Mouse (Mus musculus) heart, adult 2 months (tissue): ENCODE data around the gene Wbp2.
A peak's percentile ranks its signal among the peaks of the same experiment; 100 is the strongest.

Experiments used
- CTCF ChIP-seq: fragments of 200-600 bp; IDR thresholded peaks from 2 replicates; pipeline ENCODE4 v1.8.1; 2022; ENCODE audit warnings: antibody characterized with exemption, mild to moderate bottlenecking, moderate library complexity
- EP300 ChIP-seq: fragments of 200-500 bp; IDR thresholded peaks from 2 replicates; pipeline ENCODE4 v1.6.1; 2011; ENCODE audit warnings: low read depth, low read length, control low read depth; ENCODE audit not compliant: insufficient read depth
- POLR2A ChIP-seq: fragments of 200-500 bp; IDR thresholded peaks from 2 replicates; pipeline ENCODE4 v1.6.1; 2011; ENCODE audit warnings: mild to moderate bottlenecking, low read depth, low read length, control low read depth; ENCODE audit not compliant: insufficient read depth

GRCm38 (mm10) chr11:116095573-116095972, 8.8 kb upstream of the Wbp2 start:
- TF ChIP-seq CTCF: no peak
- TF ChIP-seq EP300: 0 out of 2 replicates have a peak, but pooled peaks have one; percentile 37
- TF ChIP-seq POLR2A: no peak
